Mouse (Mus musculus): Measurements from ENCODE around the gene Myadml2. TPM values are rescaled to one million over a fixed set of nuclear protein-coding genes. Genes with fewer than 3 reads are reported as not detected.

Myadml2 gene
- 0.58 and 0.61 TPM in 2 replicates for polyA plus RNA-seq (2015; fragmentation: Nextera tagmentation; extraction: Ambion mirVana)

- WGBS (ENCODE audit: insufficient replicate concordance) = 7% methylated on average over 13 of the region's 13 CpGs
- Histone ChIP-seq H3K27ac (ENCODE audit: low read length) (no peak within 1 kb of the TSS), H3K9ac (ENCODE audit: low read depth, low read length) (0 out of 2 replicates have a peak within 1 kb of the TSS, but pooled peaks have one; percentile 25), H3K27me3 (ENCODE audit: control insufficient read depth, insufficient read depth, low read depth, low read length) (peaks cover 5% of the 10 kb centered on the region), H3K4me2 (ENCODE audit: low read depth, low read length) (peak within 1 kb of the TSS; percentile 45), H3K9me3 (replicated peaks; ENCODE audit: control insufficient read depth, low read length) (no peaks in the 10 kb centered on the region), H3K4me1 (ENCODE audit: control insufficient read depth, low read depth, low read length) (peaks cover 12% of the 10 kb centered on the region), H3K36me3 (ENCODE audit: control insufficient read depth, insufficient read depth) (no peaks in the 10 kb centered on the region), H3K4me3 (ENCODE audit: low read depth, low read length) (peak within 1 kb of the TSS; percentile 32)
- ATAC-seq (ENCODE audit: low read depth) = no peak
Measured at GRCm38 (mm10) chr11:120648001-120648476, at the start of gene Myadml2. Myadml2 (minus strand) TSS chr11:120648158.

- Histone ChIP-seq H3K27ac (ENCODE audit: low read length) (no peak overlapping the region), H3K36me3 (ENCODE audit: control insufficient read depth, insufficient read depth) (no peaks in the 10 kb centered on the region; the same call in 1 of the 2 replicates), H3K4me1 (ENCODE audit: control insufficient read depth, low read depth, low read length) (no peaks in the 10 kb centered on the region), H3K9me3 (replicated peaks; ENCODE audit: control insufficient read depth, low read length) (no peaks in the 10 kb centered on the region), H3K9ac (ENCODE audit: low read depth, low read length) (no peak overlapping the region), H3K4me2 (ENCODE audit: low read depth, low read length) (no peak overlapping the region), H3K27me3 (ENCODE audit: control insufficient read depth, insufficient read depth, low read depth, low read length) (no peaks in the 10 kb centered on the region), H3K4me3 (ENCODE audit: low read depth, low read length) (no peak overlapping the region)
- no peak for ATAC-seq (ENCODE audit: low read depth)
- WGBS (ENCODE audit: insufficient replicate concordance) = 80% methylated on average over 10 of the region's 10 CpGs
Measured at GRCm38 (mm10) chr11:120697741-120698140, 49.8 kb upstream of the Myadml2 start.

DNA sequence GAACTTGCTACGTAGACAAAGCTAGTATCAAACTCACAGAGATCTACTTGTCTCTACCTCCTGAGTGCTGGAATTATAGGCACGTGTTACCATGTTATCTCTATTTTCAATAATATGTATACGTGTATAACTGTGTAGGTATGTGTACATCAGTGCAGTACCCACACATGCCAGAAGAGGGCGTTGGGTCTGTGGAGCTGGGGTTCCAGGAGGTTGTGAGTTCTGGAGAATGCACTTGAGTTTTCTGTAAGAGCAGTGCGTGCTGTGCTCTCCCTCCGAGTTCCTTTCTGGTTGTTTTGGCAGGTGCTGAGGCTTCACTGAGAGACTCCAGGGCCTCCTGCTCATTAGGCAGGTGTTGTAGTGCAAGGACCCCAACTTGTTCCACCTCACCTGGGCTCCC is 48.6 kb upstream of the Myadml2 start:
- Histone ChIP-seq H3K4me3 (ENCODE audit: low read depth, low read length) (no peak overlapping the region), H3K27me3 (ENCODE audit: control insufficient read depth, insufficient read depth, low read depth, low read length) (no peaks in the 10 kb centered on the region), H3K36me3 (ENCODE audit: control insufficient read depth, insufficient read depth) (no peaks in the 10 kb centered on the region; the same call in 1 of the 2 replicates), H3K27ac (ENCODE audit: low read length) (no peak overlapping the region), H3K4me1 (ENCODE audit: control insufficient read depth, low read depth, low read length) (no peaks in the 10 kb centered on the region), H3K9ac (ENCODE audit: low read depth, low read length) (no peak overlapping the region), H3K9me3 (replicated peaks; ENCODE audit: control insufficient read depth, low read length) (no peaks in the 10 kb centered on the region), H3K4me2 (ENCODE audit: low read depth, low read length) (no peak overlapping the region)
- ATAC-seq (ENCODE audit: low read depth) = no peak
- 80% methylated on average over 6 of the region's 6 CpGs for WGBS (ENCODE audit: insufficient replicate concordance)

- Histone ChIP-seq H3K4me2 (ENCODE audit: low read depth, low read length) (no peak overlapping the region), H3K27me3 (ENCODE audit: control insufficient read depth, insufficient read depth, low read depth, low read length) (no peaks in the 10 kb centered on the region), H3K4me1 (ENCODE audit: control insufficient read depth, low read depth, low read length) (no peaks in the 10 kb centered on the region), H3K9me3 (replicated peaks; ENCODE audit: control insufficient read depth, low read length) (no peaks in the 10 kb centered on the region), H3K9ac (ENCODE audit: low read depth, low read length) (no peak overlapping the region), H3K36me3 (ENCODE audit: control insufficient read depth, insufficient read depth) (no peaks in the 10 kb centered on the region; the same call in 1 of the 2 replicates), H3K4me3 (ENCODE audit: low read depth, low read length) (no peak overlapping the region), H3K27ac (ENCODE audit: low read length) (no peak overlapping the region)
- no peak for ATAC-seq (ENCODE audit: low read depth)
- 68% methylated on average over 12 of the region's 12 CpGs for WGBS (ENCODE audit: insufficient replicate concordance)
Measured at GRCm38 (mm10) chr11:120695641-120696040, 47.7 kb upstream of the Myadml2 start.

- ATAC-seq (ENCODE audit: low read depth) = no peak
- no peaks in the 10 kb centered on the region for H3K27me3 ChIP-seq (ENCODE audit: control insufficient read depth, insufficient read depth, low read depth, low read length)
- no peaks in the 10 kb centered on the region; the same call in 1 of the 2 replicates for H3K36me3 ChIP-seq (ENCODE audit: control insufficient read depth, insufficient read depth)
- no peaks in the 10 kb centered on the region for H3K9me3 ChIP-seq (replicated peaks; ENCODE audit: control insufficient read depth, low read length)
- H3K4me3 ChIP-seq (ENCODE audit: low read depth, low read length) = no peak overlapping the region
- 62% methylated on average over 4 of the region's 4 CpGs for WGBS (ENCODE audit: insufficient replicate concordance)
- H3K4me2 ChIP-seq (ENCODE audit: low read depth, low read length) = no peak overlapping the region
- no peak overlapping the region for H3K9ac ChIP-seq (ENCODE audit: low read depth, low read length)
- H3K4me1 ChIP-seq (ENCODE audit: control insufficient read depth, low read depth, low read length) = no peaks in the 10 kb centered on the region
- no peak overlapping the region for H3K27ac ChIP-seq (ENCODE audit: low read length)
Measured at GRCm38 (mm10) chr11:120695184-120695583, 47.2 kb upstream of the Myadml2 start.

DNA sequence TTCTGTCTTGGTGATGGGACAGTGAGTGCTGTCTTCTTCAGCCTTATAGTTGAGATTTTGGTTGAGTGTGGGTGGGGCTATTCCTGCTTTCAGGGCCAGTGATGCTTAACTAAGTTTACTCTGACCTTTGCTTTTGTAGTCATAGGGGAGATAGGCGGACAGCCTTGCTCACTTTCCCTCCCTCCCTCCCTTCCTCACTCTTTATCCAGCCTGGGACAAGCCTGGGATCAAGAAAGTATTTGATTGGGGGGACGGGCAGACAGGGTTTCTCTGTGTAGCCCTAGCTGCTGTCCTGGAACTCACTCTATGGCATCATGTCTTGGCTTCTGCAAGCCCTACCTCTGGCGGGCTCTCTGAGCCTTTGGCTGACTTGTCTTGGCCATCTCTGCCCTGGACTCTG is 45.5 kb upstream of the Myadml2 start:
- no peak for ATAC-seq (ENCODE audit: low read depth)
- no peaks in the 10 kb centered on the region; the same call in 1 of the 2 replicates for H3K36me3 ChIP-seq (ENCODE audit: control insufficient read depth, insufficient read depth)
- WGBS (ENCODE audit: insufficient replicate concordance) = 61% methylated on average over 3 of the region's 3 CpGs

DNA sequence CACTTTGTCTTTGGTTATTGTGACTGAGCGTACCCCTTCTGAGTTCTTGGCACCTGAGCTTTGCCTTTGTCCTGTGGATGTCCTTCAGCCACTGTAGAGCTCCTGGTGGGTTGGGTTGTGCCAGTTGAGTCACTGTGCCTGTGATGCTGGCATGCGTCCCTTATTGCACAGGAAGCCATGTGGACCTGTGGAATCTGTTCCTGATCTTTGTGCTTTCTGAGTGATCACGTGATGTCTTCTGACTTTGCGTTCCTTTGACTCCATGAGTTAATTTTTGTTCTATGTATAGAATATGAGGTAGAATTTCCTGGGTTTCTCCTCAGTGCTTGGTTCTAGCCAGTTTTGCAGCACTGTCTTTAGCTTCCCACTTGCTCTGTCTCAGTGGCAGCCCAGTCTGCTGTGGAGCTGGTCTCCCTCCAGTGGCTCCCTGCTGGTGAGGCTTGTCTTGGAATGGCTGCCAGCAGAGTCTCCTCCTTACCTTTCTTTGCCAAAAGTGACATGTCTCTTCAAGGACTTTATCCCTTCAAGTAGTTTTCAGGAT is 44.6 kb upstream of the Myadml2 start:
- no peak for ATAC-seq (ENCODE audit: low read depth)
- Histone ChIP-seq H3K4me2 (ENCODE audit: low read depth, low read length) (no peak overlapping the region), H3K9me3 (replicated peaks; ENCODE audit: control insufficient read depth, low read length) (no peaks in the 10 kb centered on the region), H3K4me1 (ENCODE audit: control insufficient read depth, low read depth, low read length) (no peaks in the 10 kb centered on the region), H3K27me3 (ENCODE audit: control insufficient read depth, insufficient read depth, low read depth, low read length) (no peaks in the 10 kb centered on the region), H3K36me3 (ENCODE audit: control insufficient read depth, insufficient read depth) (no peaks in the 10 kb centered on the region; the same call in 1 of the 2 replicates), H3K4me3 (ENCODE audit: low read depth, low read length) (no peak overlapping the region), H3K27ac (ENCODE audit: low read length) (no peak overlapping the region), H3K9ac (ENCODE audit: low read depth, low read length) (no peak overlapping the region)
- 74% methylated on average over 4 of the region's 4 CpGs for WGBS (ENCODE audit: insufficient replicate concordance)

More for the DNA sequence above, 45.5 kb upstream of the Myadml2 start:
- Histone ChIP-seq H3K9ac (ENCODE audit: low read depth, low read length) (no peak overlapping the region), H3K9me3 (replicated peaks; ENCODE audit: control insufficient read depth, low read length) (no peaks in the 10 kb centered on the region), H3K4me2 (ENCODE audit: low read depth, low read length) (no peak overlapping the region), H3K27me3 (ENCODE audit: control insufficient read depth, insufficient read depth, low read depth, low read length) (no peaks in the 10 kb centered on the region), H3K27ac (ENCODE audit: low read length) (no peak overlapping the region), H3K4me3 (ENCODE audit: low read depth, low read length) (no peak overlapping the region), H3K4me1 (ENCODE audit: control insufficient read depth, low read depth, low read length) (no peaks in the 10 kb centered on the region)

DNA sequence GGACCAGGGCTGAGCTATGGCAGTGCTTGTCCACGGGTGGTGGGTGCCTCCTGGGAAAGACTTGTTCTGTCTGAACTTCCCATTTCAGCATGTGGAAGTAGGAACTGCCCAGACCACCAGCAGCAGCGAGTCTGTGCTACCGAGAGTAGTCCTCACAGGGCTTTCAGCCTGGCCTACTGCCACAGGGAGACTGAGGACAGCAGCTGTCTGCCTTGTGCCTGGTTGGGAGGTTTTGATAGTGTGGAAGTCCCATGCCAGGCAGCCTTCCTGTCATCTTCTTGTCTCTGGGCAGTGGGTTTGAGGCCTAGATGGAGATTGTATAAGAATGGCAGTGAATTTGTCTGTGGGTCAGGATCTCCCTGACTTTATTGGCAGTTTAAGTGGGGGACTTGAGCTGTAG is 41.4 kb upstream of the Myadml2 start:
- H3K9ac ChIP-seq (ENCODE audit: low read depth, low read length) = no peak overlapping the region
- no peak overlapping the region for H3K27ac ChIP-seq (ENCODE audit: low read length)
- 50% methylated on average over 3 of the region's 3 CpGs for WGBS (ENCODE audit: insufficient replicate concordance)
- H3K4me2 ChIP-seq (ENCODE audit: low read depth, low read length) = no peak overlapping the region
- no peaks in the 10 kb centered on the region for H3K9me3 ChIP-seq (replicated peaks; ENCODE audit: control insufficient read depth, low read length)
- H3K27me3 ChIP-seq (ENCODE audit: control insufficient read depth, insufficient read depth, low read depth, low read length) = no peaks in the 10 kb centered on the region
- H3K4me3 ChIP-seq (ENCODE audit: low read depth, low read length) = no peak overlapping the region
- ATAC-seq (ENCODE audit: low read depth) = no peak
- H3K36me3 ChIP-seq (ENCODE audit: control insufficient read depth, insufficient read depth) = no peaks in the 10 kb centered on the region
- H3K4me1 ChIP-seq (ENCODE audit: control insufficient read depth, low read depth, low read length) = peaks cover 3% of the 10 kb centered on the region; the same call in 1 of the 2 replicates

- 76% methylated on average over 20 of the region's 20 CpGs for WGBS (ENCODE audit: insufficient replicate concordance)
- no peak for ATAC-seq (ENCODE audit: low read depth)
- Histone ChIP-seq H3K9ac (ENCODE audit: low read depth, low read length) (no peak overlapping the region), H3K4me1 (ENCODE audit: control insufficient read depth, low read depth, low read length) (peaks cover 3% of the 10 kb centered on the region; the same call in 1 of the 2 replicates), H3K4me3 (ENCODE audit: low read depth, low read length) (no peak overlapping the region), H3K9me3 (replicated peaks; ENCODE audit: control insufficient read depth, low read length) (no peaks in the 10 kb centered on the region), H3K4me2 (ENCODE audit: low read depth, low read length) (no peak overlapping the region), H3K27ac (ENCODE audit: low read length) (no peak overlapping the region), H3K36me3 (ENCODE audit: control insufficient read depth, insufficient read depth) (no peaks in the 10 kb centered on the region), H3K27me3 (ENCODE audit: control insufficient read depth, insufficient read depth, low read depth, low read length) (no peaks in the 10 kb centered on the region)
Measured at GRCm38 (mm10) chr11:120686650-120687272, 38.8 kb upstream of the Myadml2 start.

Measured in liver, embryonic 16.5 days (tissue).